Mouse (Mus musculus) MEL (cell line): ENCODE results near the gene A330070K13Rik. TPM values are rescaled to one million over a fixed set of nuclear protein-coding genes. Genes with fewer than 3 reads are reported as not detected.

Experiments used
- DNase-seq: peaks from one replicate; pipeline ENCODE4 v3.0.0; 2011; ENCODE audit warnings: low read depth, low spot score
- H3K27ac ChIP-seq: 2 replicates; pipeline ENCODE4 v1.5.1; 2012; ENCODE audit warnings: low read depth, mild to moderate bottlenecking, control low read depth, low read length, moderate library complexity; ENCODE audit not compliant: control insufficient read depth
- H3K27me3 ChIP-seq, 2 experiments: fragments of 150-350 bp in 1 of 2; sonication (generic) in 1 of 2; 2 replicates each; pipeline ENCODE4 v1.6.1; 2012; ENCODE audit warnings: low read length in 2 of 2, mild to moderate bottlenecking in 2 of 2, improper control_type of control experiment in 1 of 2, moderate library complexity in 1 of 2; ENCODE audit not compliant: insufficient read depth in 2 of 2, control insufficient read depth in 1 of 2
- H3K36me3 ChIP-seq, 2 experiments: 2 replicates each; pipeline ENCODE4 v1.6.1; 2012 to 2014; ENCODE audit warnings: low read length in 2 of 2, improper control_type of control experiment in 1 of 2, inconsistent platforms in 1 of 2, mild to moderate bottlenecking in 1 of 2; ENCODE audit not compliant: insufficient read depth in 2 of 2, control insufficient read depth in 1 of 2
- H3K4me1 ChIP-seq, 2 experiments: fragments of 150-350 bp in 1 of 2; sonication (generic) in 1 of 2; 2 replicates each; pipeline ENCODE4 v1.6.1; 2012; ENCODE audit warnings: low read length in 2 of 2, improper control_type of control experiment in 1 of 2, mild to moderate bottlenecking in 1 of 2; ENCODE audit not compliant: insufficient read depth in 2 of 2, control insufficient read depth in 1 of 2
- H3K4me3 ChIP-seq, 2 experiments: fragments of 150-350 bp in 1 of 2; sonication (generic) in 1 of 2; 2 replicates each; pipeline ENCODE4 v1.5.1; 2012; ENCODE audit warnings: low read depth in 2 of 2, low read length in 2 of 2, mild to moderate bottlenecking in 2 of 2, moderate library complexity in 2 of 2, control low read depth in 1 of 2, improper control_type of control experiment in 1 of 2; ENCODE audit not compliant: control insufficient read depth in 1 of 2, insufficient read depth in 1 of 2
- H3K79me2 ChIP-seq: 2 replicates; pipeline ENCODE4 v1.6.1; 2012; ENCODE audit warnings: mild to moderate bottlenecking, low read length, moderate library complexity; ENCODE audit not compliant: control insufficient read depth, poor library complexity, insufficient read depth
- H3K9ac ChIP-seq: 2 replicates; pipeline ENCODE4 v1.6.1; 2012; ENCODE audit warnings: low read depth, mild to moderate bottlenecking, control low read depth, low read length, moderate library complexity; ENCODE audit not compliant: control insufficient read depth, poor library complexity, severe bottlenecking
- H3K9me3 ChIP-seq: fragments of 150-350 bp; sonication (generic); replicated peaks from 2 replicates; pipeline ENCODE4 v1.6.1; 2012; ENCODE audit warnings: mild to moderate bottlenecking, low read length, improper control_type of control experiment, moderate library complexity; ENCODE audit not compliant: insufficient read depth
- BHLHE40 ChIP-seq: IDR thresholded peaks from 2 replicates; pipeline ENCODE4 v1.6.1; 2012; ENCODE audit warnings: low read depth, mild to moderate bottlenecking, inconsistent platforms, low read length, improper control_type of control experiment, borderline replicate concordance
- CHD1 ChIP-seq: IDR thresholded peaks from 2 replicates; pipeline ENCODE4 v1.6.1; 2012; ENCODE audit warnings: low read depth, mild to moderate bottlenecking, inconsistent platforms, low read length, improper control_type of control experiment
- CHD2 ChIP-seq: IDR thresholded peaks from 2 replicates; pipeline ENCODE4 v1.6.1; 2011; ENCODE audit warnings: low read length, improper control_type of control experiment
- EP300 ChIP-seq, 2 experiments: IDR thresholded peaks; 2 replicates each; pipeline ENCODE4 v1.6.1; 2011; ENCODE audit warnings: improper control_type of control experiment in 2 of 2, low read length in 2 of 2, low read depth in 1 of 2, mild to moderate bottlenecking in 1 of 2
- ETS1 ChIP-seq: IDR thresholded peaks from 2 replicates; pipeline ENCODE4 v1.6.1; 2012; ENCODE audit warnings: low read depth, mild to moderate bottlenecking, inconsistent platforms, low read length, improper control_type of control experiment, moderate library complexity
- GABPA ChIP-seq: IDR thresholded peaks from 2 replicates; pipeline ENCODE4 v1.6.1; 2012; ENCODE audit warnings: low read depth, mild to moderate bottlenecking, inconsistent platforms, low read length, improper control_type of control experiment, moderate library complexity
- GATA1 ChIP-seq: IDR thresholded peaks from 2 replicates; pipeline ENCODE4 v1.6.1; 2011; ENCODE audit warnings: low read depth, low read length, improper control_type of control experiment
- HCFC1 ChIP-seq: IDR thresholded peaks from 2 replicates; pipeline ENCODE4 v1.6.1; 2012; ENCODE audit warnings: low read depth, mild to moderate bottlenecking, inconsistent platforms, low read length, improper control_type of control experiment, moderate library complexity
- JUND ChIP-seq: IDR thresholded peaks from 2 replicates; pipeline ENCODE4 v1.6.1; 2011; ENCODE audit warnings: low read depth, mild to moderate bottlenecking, improper control_type of control experiment, low read length
- KAT2A ChIP-seq: conservative IDR thresholded peaks from 2 replicates; pipeline ENCODE4 v1.6.1; 2012; ENCODE audit warnings: low read depth, low read length, improper control_type of control experiment, inconsistent platforms
- MAX ChIP-seq: IDR thresholded peaks from 2 replicates; pipeline ENCODE4 v1.6.1; 2011; ENCODE audit warnings: low read length, improper control_type of control experiment
- MAZ ChIP-seq: IDR thresholded peaks from 2 replicates; pipeline ENCODE4 v1.6.1; 2012; ENCODE audit warnings: low read depth, mild to moderate bottlenecking, inconsistent platforms, low read length, improper control_type of control experiment
- MXI1 ChIP-seq: IDR thresholded peaks from 2 replicates; pipeline ENCODE4 v1.6.1; 2011; ENCODE audit warnings: mild to moderate bottlenecking, low read depth, low read length, improper control_type of control experiment
- MYB ChIP-seq: IDR thresholded peaks from 2 replicates; pipeline ENCODE4 v1.6.1; 2011; ENCODE audit warnings: mild to moderate bottlenecking, low read depth, low read length, improper control_type of control experiment
- NELFE ChIP-seq: IDR thresholded peaks from 2 replicates; pipeline ENCODE4 v1.6.1; 2011; ENCODE audit warnings: low read depth, low read length, improper control_type of control experiment
- RAD21 ChIP-seq: IDR thresholded peaks from 2 replicates; pipeline ENCODE4 v1.6.1; 2011; ENCODE audit warnings: mild to moderate bottlenecking, low read depth, low read length, improper control_type of control experiment
- RCOR1 ChIP-seq: IDR thresholded peaks from 2 replicates; pipeline ENCODE4 v1.6.1; 2012; ENCODE audit warnings: low read depth, mild to moderate bottlenecking, inconsistent platforms, low read length, improper control_type of control experiment
- SIN3A ChIP-seq: IDR thresholded peaks from 2 replicates; pipeline ENCODE4 v1.6.1; 2012; ENCODE audit warnings: low read length, improper control_type of control experiment, inconsistent platforms
- SMC3 ChIP-seq: IDR thresholded peaks from 2 replicates; pipeline ENCODE4 v1.6.1; 2011; ENCODE audit warnings: low read depth, low read length, improper control_type of control experiment
- TBP ChIP-seq: IDR thresholded peaks from 2 replicates; pipeline ENCODE4 v1.8.0; 2011; ENCODE audit warnings: low read depth, low read length, improper control_type of control experiment
- TCF12 ChIP-seq: IDR thresholded peaks from 2 replicates; pipeline ENCODE4 v1.6.1; 2014; ENCODE audit warnings: low read depth, mild to moderate bottlenecking, inconsistent platforms, low read length, improper control_type of control experiment, moderate library complexity
- UBTF ChIP-seq: IDR thresholded peaks from 2 replicates; pipeline ENCODE4 v1.6.1; 2012; ENCODE audit warnings: low read depth, mild to moderate bottlenecking, inconsistent platforms, low read length, improper control_type of control experiment, moderate library complexity, borderline replicate concordance; ENCODE audit not compliant: insufficient read depth
- USF1 ChIP-seq: IDR thresholded peaks from 2 replicates; pipeline ENCODE4 v1.6.1; 2014; ENCODE audit warnings: low read depth, mild to moderate bottlenecking, inconsistent platforms, low read length, improper control_type of control experiment, moderate library complexity
- USF2 ChIP-seq, 2 experiments: IDR thresholded peaks; 2 replicates each; pipeline ENCODE4 v1.6.1; 2011 to 2012; ENCODE audit warnings: improper control_type of control experiment in 2 of 2, low read length in 2 of 2, borderline replicate concordance in 1 of 2, inconsistent platforms in 1 of 2, low read depth in 1 of 2, mild to moderate bottlenecking in 1 of 2; ENCODE audit not compliant: insufficient read depth in 1 of 2
- ZC3H11A ChIP-seq: IDR thresholded peaks from 2 replicates; pipeline ENCODE4 v1.6.1; 2012; ENCODE audit warnings: low read depth, mild to moderate bottlenecking, inconsistent platforms, low read length, improper control_type of control experiment
- ZNF384 ChIP-seq: IDR thresholded peaks from 2 replicates; pipeline ENCODE4 v1.6.1; 2012; ENCODE audit warnings: low read depth, mild to moderate bottlenecking, inconsistent platforms, low read length, improper control_type of control experiment
- polyA plus RNA-seq, 2 experiments: library from polyadenylated mRNA; stranded (reverse) in 1 of 2; unstranded in 1 of 2; fragments of >175 nt in 1 of 2; fragments of >200 nt in 1 of 2; gene quantifications; 2 replicates each; pipeline versions ENCODE4 v1.2.1 to v1.2.4; 2012; ENCODE audit warnings: low replicate concordance in 2 of 2, low read depth in 1 of 2; ENCODE audit not compliant: insufficient read length in 2 of 2, insufficient read depth in 1 of 2, missing spikeins in 1 of 2
- total RNA-seq: library from RNA; depleted of rRNA; stranded (reverse); fragments of 300-350 nt; gene quantifications from 2 replicates; pipeline ENCODE4 v1.2.3, GENCODE M21; 2012

The A330070K13Rik gene
- total and polyA plus RNA-seq, 3 experiments = not detected

DNA sequence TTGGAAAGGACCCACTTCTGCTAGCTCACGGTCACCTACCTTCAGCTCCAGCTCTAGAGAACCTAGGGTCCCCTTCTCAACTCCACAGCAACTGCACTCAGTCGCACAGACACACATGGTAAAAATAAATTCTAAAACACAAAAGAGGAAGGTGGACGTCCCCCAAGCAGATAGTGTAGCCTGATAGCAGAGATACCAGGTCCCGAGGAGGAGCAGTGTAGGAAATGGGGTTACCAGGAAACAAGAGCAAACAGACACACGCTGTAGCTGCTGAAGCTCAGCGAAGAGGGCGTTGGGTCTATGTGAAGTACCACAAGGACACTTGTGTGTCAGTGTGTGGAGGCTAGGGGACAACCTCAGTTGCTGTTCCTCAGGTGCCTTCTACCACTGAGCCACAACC, 39.4 kb downstream of the A330070K13Rik start:
- H3K4me1 ChIP-seq = peaks cover 0 to 9% of the 10 kb centered on the region in 2 experiments; a peak in 3 of 4 replicates

DNA sequence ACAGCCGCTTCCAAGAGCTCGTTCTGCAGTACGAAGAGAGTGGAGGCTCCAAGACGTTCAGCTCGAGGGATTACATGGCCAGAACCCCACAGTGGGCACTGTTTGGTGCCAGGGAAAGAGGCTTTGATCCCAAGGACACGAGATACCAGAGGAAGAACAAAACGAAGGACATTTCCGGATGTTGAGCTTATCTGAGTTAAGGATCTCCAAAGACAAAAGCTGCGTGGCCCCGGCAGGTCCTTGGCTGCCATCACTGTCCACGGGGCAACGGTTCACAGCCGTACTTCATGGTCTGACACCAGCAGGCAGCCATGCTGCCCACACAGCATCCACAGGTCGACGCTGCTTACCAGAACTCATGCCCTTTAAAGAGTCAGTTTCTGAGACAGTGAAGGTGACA, 43.8 kb downstream of the A330070K13Rik start:
- TF ChIP-seq USF1 (no peak), TBP (no peak), CHD1 (no peak), EP300 (IDR thresholded peaks at IDR 0.05; ENCODE audit: low read depth in 1 of 2, low read length in 2 of 2) (no peak), MAX (no peak), SIN3A (no peak), KAT2A (no peak), USF2 (IDR thresholded peaks at IDR 0.05; ENCODE audit: borderline replicate concordance in 1 of 2, insufficient read depth in 1 of 2, low read depth in 1 of 2, low read length in 2 of 2) (no peak)
- Histone ChIP-seq H3K79me2 (no peaks in the 10 kb centered on the region), H3K27ac (no peak overlapping the region), H3K36me3 (peaks cover 2% of the 10 kb centered on the region in 2 experiments; a peak in 2 of 4 replicates), H3K9ac (no peak overlapping the region), H3K27me3 (no peaks in the 10 kb centered on the region), H3K4me3 (no peak overlapping the region), H3K4me1 (peaks cover 0 to 9% of the 10 kb centered on the region in 2 experiments; a peak in 3 of 4 replicates), H3K9me3 (no peaks in the 10 kb centered on the region)
- no peak for DNase-seq

More for the DNA sequence above, 39.4 kb downstream of the A330070K13Rik start:
- Histone ChIP-seq H3K27ac (peak overlapping the region; percentile 37; the same call in 1 of the 2 replicates), H3K4me3 (no peak overlapping the region), H3K9ac (no peak overlapping the region), H3K79me2 (no peaks in the 10 kb centered on the region), H3K36me3 (0 out of 4 replicates have a peak, but pooled peaks cover 0 to 2% of the 10 kb centered on the region in 2 experiments), H3K9me3 (no peaks in the 10 kb centered on the region), H3K27me3 (no peaks in the 10 kb centered on the region)
- peak; percentile 79 for DNase-seq
- TF ChIP-seq HCFC1 (no peak), RAD21 (no peak), JUND (no peak), TCF12 (peak; percentile 35; the same call in 1 of the 2 replicates), ZNF384 (no peak), ETS1 (peak; percentile 58), RCOR1 (peak; percentile 21; the same call in 1 of the 2 replicates), SIN3A (peak; percentile 62; the same call in 1 of the 2 replicates), BHLHE40 (no peak), MYB (no peak), MAZ (no peak), CHD2 (no peak), ZC3H11A (no peak), GATA1 (peak; percentile 86), UBTF (no peak), NELFE (no peak), GABPA (no peak), MXI1 (peak; percentile 67), SMC3 (no peak), EP300 (IDR thresholded peaks at IDR 0.05; ENCODE audit: low read depth in 1 of 2, low read length in 2 of 2) (peak; percentile 46 to 57; a peak in 3 of 4 replicates)
